Mouse (Mus musculus): ENCODE data around the gene Limd2.

DNA sequence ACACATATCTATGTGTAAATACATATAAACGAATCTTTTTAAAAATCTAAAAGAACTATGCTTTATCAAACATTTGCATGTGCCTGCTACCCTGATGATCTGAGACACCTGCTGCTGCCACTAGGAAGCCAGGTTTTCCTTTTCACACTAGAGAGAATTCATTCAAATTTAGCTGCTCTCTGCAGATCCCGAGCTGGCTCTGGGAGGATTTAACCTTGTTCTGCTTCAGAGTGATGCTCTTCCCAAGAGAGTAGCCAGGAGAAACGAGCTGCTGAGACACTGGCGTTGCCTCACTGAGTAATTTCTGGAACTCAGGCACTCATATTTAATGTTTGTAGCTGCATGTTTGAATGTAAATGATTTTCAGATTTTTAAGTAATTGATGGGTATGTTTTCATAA is 35.9 kb downstream of the Limd2 start:
- no peak for TF ChIP-seq CTCF (IDR thresholded peaks at IDR 0.05; ENCODE audit: borderline replicate concordance, insufficient read depth, low read depth, low read length)
- no peak for TF ChIP-seq POLR2A (IDR thresholded peaks at IDR 0.05; ENCODE audit: borderline replicate concordance, insufficient read depth, low read length)
